In the genomic region with DNA sequence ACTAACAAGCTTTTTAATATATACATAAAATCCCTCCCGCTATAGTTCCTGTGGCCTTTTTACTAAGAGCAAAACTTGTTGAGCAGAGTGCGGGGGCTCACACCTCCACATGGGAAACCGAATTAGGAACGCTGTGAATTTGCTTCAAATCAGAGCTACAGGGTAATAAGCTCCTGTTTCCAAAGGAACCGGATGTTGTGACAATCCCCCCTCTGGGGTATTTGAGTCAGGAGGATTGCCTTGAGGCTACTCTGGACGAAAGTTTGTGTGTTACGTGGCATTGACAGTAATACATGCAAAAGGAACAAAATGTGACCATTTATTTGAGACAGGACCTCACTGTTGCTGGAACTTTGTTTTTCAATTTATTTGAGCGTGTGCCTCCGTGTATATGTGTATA, we compare ENCODE assay signal across 7 mouse cellular contexts. TPM values are rescaled to one million over a fixed set of nuclear protein-coding genes. Genes with fewer than 3 reads are reported as not detected.
A peak's percentile ranks its signal among the peaks of the same experiment; 100 is the strongest.
DNase-seq lines count a peak whose midpoint lies in the region; ATAC-seq and TF ChIP-seq lines count a peak whose summit lies in the region.

No protein-coding gene starts in this region.

- peak overlapping the region; percentile 70 for H3K4me2 ChIP-seq in forebrain, embryonic 12.5 days
- peak overlapping the region; percentile 68 for H3K4me2 ChIP-seq in limb, embryonic 15.5 days
- peak overlapping the region; percentile 56 for H3K4me2 ChIP-seq in stomach, postnatal 0 days (replicated peaks; ENCODE audit: low read depth)

- peaks cover 11% of the 10 kb centered on the region; the same call in 1 of the 2 replicates for H3K4me1 ChIP-seq in spleen, adult 2 months (ENCODE audit: control insufficient read depth, insufficient read depth, insufficient read length)
- peaks cover 27% of the 10 kb centered on the region for H3K4me1 ChIP-seq in forebrain, embryonic 12.5 days
- peaks cover 27% of the 10 kb centered on the region for H3K4me1 ChIP-seq in limb, embryonic 15.5 days
- H3K4me1 ChIP-seq in stomach, postnatal 0 days (replicated peaks; ENCODE audit: control insufficient read depth, insufficient read depth): no peaks in the 10 kb centered on the region

- peak overlapping the region; percentile 79 for H3K9ac ChIP-seq in forebrain, embryonic 12.5 days
- H3K9ac ChIP-seq in limb, embryonic 15.5 days: peak overlapping the region; percentile 89
- peak overlapping the region; percentile 90 for H3K9ac ChIP-seq in stomach, postnatal 0 days (ENCODE audit: low read length)

- peak overlapping the region; percentile 92 for H3K4me3 ChIP-seq in spleen, adult 2 months (ENCODE audit: extremely low read depth, insufficient read depth, insufficient read length)
- peak overlapping the region; percentile 65 for H3K4me3 ChIP-seq in forebrain, embryonic 12.5 days (replicated peaks)
- H3K4me3 ChIP-seq in limb, embryonic 15.5 days: peak overlapping the region; percentile 88
- peak overlapping the region; percentile 85 for H3K4me3 ChIP-seq in stomach, postnatal 0 days (ENCODE audit: low read depth, low read length)

- no peak for ATAC-seq in forebrain, embryonic 12.5 days (ENCODE audit: low FRiP score)
- no peak for ATAC-seq in limb, embryonic 15.5 days (ENCODE audit: insufficient number of reproducible peaks, low FRiP score, low TSS enrichment, low read depth)
- no peak for ATAC-seq in stomach, postnatal 0 days (ENCODE audit: low FRiP score, low TSS enrichment)
- no peak for ATAC-seq in granulocyte monocyte progenitor cell, adult 5-6 weeks (replicated peaks; ENCODE audit: poor library complexity, severe bottlenecking)

- TF ChIP-seq EP300 in stomach, postnatal 0 days (optimal IDR thresholded peaks at IDR 0.05): no peak

- no peaks in the 10 kb centered on the region for H3K9me3 ChIP-seq in forebrain, embryonic 12.5 days
- H3K9me3 ChIP-seq in limb, embryonic 15.5 days: no peaks in the 10 kb centered on the region
- no peaks in the 10 kb centered on the region for H3K9me3 ChIP-seq in stomach, postnatal 0 days (ENCODE audit: control insufficient read depth, low read length)

- peak overlapping the region; percentile 96; the same call in 1 of the 2 replicates for H3K27ac ChIP-seq in spleen, adult 2 months (ENCODE audit: insufficient read depth, low read length)
- peak overlapping the region; percentile 95; the same call in 1 of the 2 replicates for H3K27ac ChIP-seq in forebrain, embryonic 12.5 days
- H3K27ac ChIP-seq in limb, embryonic 15.5 days: peak overlapping the region; percentile 99
- no peak overlapping the region for H3K27ac ChIP-seq in stomach, postnatal 0 days (replicated peaks)

- H3K36me3 ChIP-seq in spleen, adult 2 months (ENCODE audit: control insufficient read depth, insufficient read depth, low read length): peaks cover 23% of the 10 kb centered on the region
- peaks cover 44% of the 10 kb centered on the region for H3K36me3 ChIP-seq in forebrain, embryonic 12.5 days (replicated peaks)
- peaks cover 43% of the 10 kb centered on the region for H3K36me3 ChIP-seq in limb, embryonic 15.5 days
- H3K36me3 ChIP-seq in stomach, postnatal 0 days (ENCODE audit: control insufficient read depth, insufficient read depth, low read length): peaks cover 25% of the 10 kb centered on the region

- no peak for TF ChIP-seq POLR2A in spleen, adult 2 months (IDR thresholded peaks at IDR 0.05; ENCODE audit: low read depth, low read length)

- DNase-seq in spleen, adult 2 months (ENCODE audit: low read depth in 1 of 2, low spot score in 2 of 2): no peak
- no peak for DNase-seq in spleen, postnatal 36 days (ENCODE audit: low spot score in 2 of 2)
- DNase-seq in stomach, postnatal 0 days (ENCODE audit: low spot score): no peak
- no peak for DNase-seq in spleen, adult 12 weeks (ENCODE audit: low spot score)

- no peaks in the 10 kb centered on the region for H3K27me3 ChIP-seq in spleen, adult 2 months (ENCODE audit: control insufficient read depth, insufficient read depth, low read length)
- no peaks in the 10 kb centered on the region for H3K27me3 ChIP-seq in forebrain, embryonic 12.5 days
- no peaks in the 10 kb centered on the region for H3K27me3 ChIP-seq in limb, embryonic 15.5 days
- H3K27me3 ChIP-seq in stomach, postnatal 0 days (ENCODE audit: control insufficient read depth, insufficient read depth, low read length): no peaks in the 10 kb centered on the region

- no peak for TF ChIP-seq CTCF in spleen, adult 2 months (IDR thresholded peaks at IDR 0.05; ENCODE audit: extremely low read depth, insufficient read depth, insufficient read length, insufficient replicate concordance)
- no peak for TF ChIP-seq CTCF in stomach, postnatal 0 days (IDR thresholded peaks at IDR 0.05; ENCODE audit: low read depth)

- 5% methylated on average over 9 of the region's 9 CpGs for WGBS in spleen, adult 2 months
- 39% methylated on average over 9 of the region's 9 CpGs for WGBS in forebrain, embryonic 12.5 days
- 22% methylated on average over 9 of the region's 9 CpGs for WGBS in limb, embryonic 15.5 days
- WGBS in stomach, postnatal 0 days: 16% methylated on average over 9 of the region's 9 CpGs

RNA-seq across cellular contexts. Expression of a gene that starts 1.1 kb away (rescaled TPM):
- 24.9 and 30.8 TPM in 2 replicates for polyA plus RNA-seq in spleen, adult 2 months (2012; rRNA removed)
- 63.0 and 67.3 TPM in 2 replicates for polyA plus RNA-seq in forebrain, embryonic 12.5 days (2016; fragmentation: Nextera tagmentation; extraction: Ambion mirVana)
- polyA plus RNA-seq in limb, embryonic 15.5 days (2015; fragmentation: Nextera tagmentation; extraction: Ambion mirVana): 78.5 and 79.1 TPM in 2 replicates
- polyA plus RNA-seq in stomach, postnatal 0 days (2015; fragmentation: Nextera tagmentation; extraction: Ambion mirVana): 36.9 and 39.9 TPM in 2 replicates
- 25.7 and 31.0 TPM in 2 replicates for total RNA-seq in granulocyte monocyte progenitor cell, adult 5-6 weeks (2014; fragmentation: Nextera tagmentation)
- total RNA-seq in granulocyte monocyte progenitor cell, adult 5-6 weeks (2017): 28.1 and 47.3 TPM in 2 replicates

RNA-seq across cellular contexts. Expression of a gene that starts 1.3 kb away (rescaled TPM):
- polyA plus RNA-seq in spleen, adult 2 months (2012; rRNA removed): 309 and 381 TPM in 2 replicates
- 541 and 550 TPM in 2 replicates for polyA plus RNA-seq in forebrain, embryonic 12.5 days (2016; fragmentation: Nextera tagmentation; extraction: Ambion mirVana)
- 544 and 583 TPM in 2 replicates for polyA plus RNA-seq in limb, embryonic 15.5 days (2015; fragmentation: Nextera tagmentation; extraction: Ambion mirVana)
- 413 and 424 TPM in 2 replicates for polyA plus RNA-seq in stomach, postnatal 0 days (2015; fragmentation: Nextera tagmentation; extraction: Ambion mirVana)
- 506 and 549 TPM in 2 replicates for total RNA-seq in granulocyte monocyte progenitor cell, adult 5-6 weeks (2014; fragmentation: Nextera tagmentation)
- 230 and 343 TPM in 2 replicates for total RNA-seq in granulocyte monocyte progenitor cell, adult 5-6 weeks (2017)

RNA-seq across cellular contexts. Expression of a gene that starts 42.6 kb away (rescaled TPM):
- polyA plus RNA-seq in spleen, adult 2 months (2012; rRNA removed): 169 and 246 TPM in 2 replicates
- 356 and 359 TPM in 2 replicates for polyA plus RNA-seq in forebrain, embryonic 12.5 days (2016; fragmentation: Nextera tagmentation; extraction: Ambion mirVana)
- 253 and 288 TPM in 2 replicates for polyA plus RNA-seq in limb, embryonic 15.5 days (2015; fragmentation: Nextera tagmentation; extraction: Ambion mirVana)
- 327 and 344 TPM in 2 replicates for polyA plus RNA-seq in stomach, postnatal 0 days (2015; fragmentation: Nextera tagmentation; extraction: Ambion mirVana)
- total RNA-seq in granulocyte monocyte progenitor cell, adult 5-6 weeks (2014; fragmentation: Nextera tagmentation): 187 and 191 TPM in 2 replicates
- total RNA-seq in granulocyte monocyte progenitor cell, adult 5-6 weeks (2017): 179 and 187 TPM in 2 replicates

RNA-seq across cellular contexts. Expression of a gene that starts 43.4 kb away (rescaled TPM):
- 27.7 and 32.5 TPM in 2 replicates for polyA plus RNA-seq in spleen, adult 2 months (2012; rRNA removed)
- 201 and 214 TPM in 2 replicates for polyA plus RNA-seq in forebrain, embryonic 12.5 days (2016; fragmentation: Nextera tagmentation; extraction: Ambion mirVana)
- 182 and 187 TPM in 2 replicates for polyA plus RNA-seq in limb, embryonic 15.5 days (2015; fragmentation: Nextera tagmentation; extraction: Ambion mirVana)
- 171 and 183 TPM in 2 replicates for polyA plus RNA-seq in stomach, postnatal 0 days (2015; fragmentation: Nextera tagmentation; extraction: Ambion mirVana)
- total RNA-seq in granulocyte monocyte progenitor cell, adult 5-6 weeks (2014; fragmentation: Nextera tagmentation): 26.7 and 35.0 TPM in 2 replicates
- 19.0 and 19.3 TPM in 2 replicates for total RNA-seq in granulocyte monocyte progenitor cell, adult 5-6 weeks (2017)

RNA-seq across cellular contexts. Expression of a gene that starts 57.4 kb away (rescaled TPM):
- polyA plus RNA-seq in spleen, adult 2 months (2012; rRNA removed): 2.3 TPM in 2 replicates
- polyA plus RNA-seq in forebrain, embryonic 12.5 days (2016; fragmentation: Nextera tagmentation; extraction: Ambion mirVana): 0.91 and 0.96 TPM in 2 replicates
- polyA plus RNA-seq in limb, embryonic 15.5 days (2015; fragmentation: Nextera tagmentation; extraction: Ambion mirVana): 0.95 and 1.1 TPM in 2 replicates
- polyA plus RNA-seq in stomach, postnatal 0 days (2015; fragmentation: Nextera tagmentation; extraction: Ambion mirVana): 5.6 and 5.9 TPM in 2 replicates
- total RNA-seq in granulocyte monocyte progenitor cell, adult 5-6 weeks (2014; fragmentation: Nextera tagmentation): not detected in 2 replicates
- 0.46 and 0.78 TPM in 2 replicates for total RNA-seq in granulocyte monocyte progenitor cell, adult 5-6 weeks (2017)
